Mouse (Mus musculus) forebrain, embryonic 14.5 days (tissue): ENCODE results near the gene 1700012B07Rik. TPM values are rescaled to one million over a fixed set of nuclear protein-coding genes. Genes with fewer than 3 reads are reported as not detected.

Source experiments
- ATAC-seq: fragments of 200-750 bp; cut with Nextera tagmentation; 2 replicates; pipeline ENCODE4 v1.8.0; 2017; ENCODE audit warnings: mild to moderate bottlenecking, moderate library complexity
- DNase-seq: peaks from one replicate; pipeline ENCODE4 v3.0.0-alpha.2; 2015; ENCODE audit warnings: low spot score
- H3K27ac ChIP-seq: fragments of 300-500 bp; sonication (generic); 2 replicates; pipeline ENCODE4 v1.5.1; 2014; ENCODE audit warnings: low read depth, mild to moderate bottlenecking, control low read depth, low read length, moderate library complexity
- H3K27me3 ChIP-seq: fragments of 300-500 bp; sonication (generic); replicated peaks from 2 replicates; pipeline ENCODE4 v1.6.1; 2014; ENCODE audit warnings: low read length, control low read depth, mixed read lengths; ENCODE audit not compliant: control insufficient read depth, insufficient read depth
- H3K36me3 ChIP-seq: fragments of 300-500 bp; sonication (generic); 2 replicates; pipeline ENCODE4 v1.6.1; 2014; ENCODE audit warnings: low read length, control low read depth; ENCODE audit not compliant: control insufficient read depth, insufficient read depth
- H3K4me1 ChIP-seq: fragments of 300-500 bp; sonication (generic); 2 replicates; pipeline ENCODE4 v1.6.1; 2014; ENCODE audit warnings: antibody characterized with exemption, low read length, control low read depth; ENCODE audit not compliant: control insufficient read depth, insufficient read depth
- H3K4me2 ChIP-seq: fragments of 300-500 bp; sonication (generic); 2 replicates; pipeline ENCODE4 v1.6.1; 2014; ENCODE audit warnings: mild to moderate bottlenecking, control low read depth, low read length
- H3K4me3 ChIP-seq: fragments of 300-500 bp; sonication (generic); 2 replicates; pipeline ENCODE4 v1.5.1; 2014; ENCODE audit warnings: low read depth, low read length, control low read depth
- H3K9ac ChIP-seq: fragments of 300-500 bp; sonication (generic); 2 replicates; pipeline ENCODE4 v1.6.1; 2014; ENCODE audit warnings: mild to moderate bottlenecking, low read length, control low read depth, moderate library complexity
- H3K9me3 ChIP-seq: fragments of 300-500 bp; sonication (generic); replicated peaks from 2 replicates; pipeline ENCODE4 v1.6.1; 2016; ENCODE audit warnings: low read length, control low read depth, mixed read lengths; ENCODE audit not compliant: control insufficient read depth
- WGBS: fragments of 180-500 bp; shearing (Covaris S2); extraction: QIAGEN DNeasy Blood & Tissue Kit; methylation state at CpG from one replicate; pipeline ENCODE4 v1.1.7; 2014; 5-methylcytosine and 5-hydroxymethylcytosine counted together
- polyA plus RNA-seq: library from polyadenylated mRNA; unstranded; fragments of >200 nt; fragmentation: Nextera tagmentation; extraction: Ambion mirVana; gene quantifications from 2 replicates; pipeline ENCODE4 v1.2.1, GENCODE M21; 2014

The 1700012B07Rik gene
- polyA plus RNA-seq, 1 experiment from 2014 or later, result not detected

DNA sequence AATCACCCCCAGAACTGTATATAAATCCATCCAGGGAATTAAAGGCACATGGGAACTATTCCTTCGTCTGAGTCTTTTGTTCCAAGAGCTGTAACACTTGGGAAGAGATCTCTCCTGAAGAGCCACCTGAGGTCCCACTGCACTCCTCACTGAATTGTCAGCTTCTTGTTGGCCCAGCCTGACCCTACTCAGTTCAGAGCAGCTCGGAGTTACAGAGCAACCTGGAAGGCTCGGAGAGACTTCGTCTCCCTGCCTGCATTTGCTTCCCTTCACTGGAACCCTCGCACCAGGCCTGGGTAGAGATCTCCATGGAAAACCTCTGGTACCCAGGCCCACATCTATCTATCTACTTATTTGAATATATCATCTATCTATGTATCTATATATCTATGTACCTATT lies 40.0 kb upstream of the 1700012B07Rik start:
- DNase-seq (no peak), ATAC-seq (no peak)
- Histone ChIP-seq H3K4me2 (no peak overlapping the region), H3K9me3 (no peaks in the 10 kb centered on the region), H3K4me1 (no peaks in the 10 kb centered on the region), H3K36me3 (no peaks in the 10 kb centered on the region), H3K9ac (no peak overlapping the region), H3K27ac (no peak overlapping the region), H3K4me3 (no peak overlapping the region), H3K27me3 (no peaks in the 10 kb centered on the region)
- 83% methylated on average over 5 of the region's 5 CpGs for whole genome bisulfite sequencing

DNA sequence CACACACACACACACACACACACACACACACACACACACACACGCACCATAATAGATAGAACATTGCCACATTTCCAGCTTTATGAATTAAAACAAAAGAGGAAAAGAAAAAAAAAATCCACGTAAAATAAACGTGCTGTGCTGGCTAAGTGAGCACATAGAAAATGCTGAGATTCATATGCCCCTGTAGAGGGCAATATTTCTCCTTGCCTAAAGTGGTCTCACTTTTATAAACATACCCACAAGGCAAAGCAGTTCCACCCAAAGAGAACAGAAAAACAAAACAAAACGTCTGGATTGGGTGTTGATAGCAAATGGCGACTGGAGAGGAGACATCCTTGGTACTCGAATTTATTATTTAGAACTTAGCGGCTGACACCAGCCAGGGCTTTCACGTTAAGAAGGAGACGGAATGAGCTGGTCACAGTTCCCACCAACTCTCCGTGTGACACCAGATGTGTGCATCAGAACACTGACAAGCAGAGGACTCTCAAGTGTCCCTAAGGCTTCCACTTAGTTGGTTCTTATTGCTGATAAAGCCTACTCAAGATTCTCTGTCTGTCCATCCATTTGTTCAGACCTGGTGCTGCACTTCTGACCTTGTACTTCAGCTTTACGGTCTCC lies 38.8 kb upstream of the 1700012B07Rik start:
- ATAC-seq (no peak), DNase-seq (no peak)
- 84% methylated on average over 11 of the region's 11 CpGs for WGBS
- H3K36me3 ChIP-seq, result no peaks in the 10 kb centered on the region
- H3K9me3 ChIP-seq, result no peaks in the 10 kb centered on the region
- no peaks in the 10 kb centered on the region for H3K27me3 ChIP-seq
- H3K4me3 ChIP-seq, result no peak overlapping the region
- no peaks in the 10 kb centered on the region for H3K4me1 ChIP-seq
- H3K27ac ChIP-seq, result no peak overlapping the region
- H3K4me2 ChIP-seq, result no peak overlapping the region
- no peak overlapping the region for H3K9ac ChIP-seq

DNA sequence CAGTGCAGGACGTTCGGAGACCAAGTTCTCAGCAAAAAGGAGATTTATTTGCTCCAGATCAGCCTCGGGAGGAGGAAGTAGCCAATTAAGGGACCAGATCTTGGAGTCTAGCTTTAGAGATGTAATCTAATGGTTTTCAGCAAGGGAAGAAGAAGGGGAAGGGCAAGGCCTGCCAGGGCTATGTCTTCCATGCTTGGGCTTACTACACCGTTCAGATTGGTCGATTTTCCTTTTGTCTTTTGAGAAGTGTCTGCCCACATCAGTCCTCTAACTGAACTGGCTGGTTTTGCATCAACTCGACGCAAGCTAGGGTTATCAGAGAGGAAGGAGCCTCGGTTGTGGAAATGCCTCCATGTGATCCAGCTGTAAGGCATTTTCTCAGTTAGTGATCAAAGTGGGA lies 37.7 kb upstream of the 1700012B07Rik start:
- H3K27ac ChIP-seq, result no peak overlapping the region
- DNase-seq (no peak), ATAC-seq (no peak)
- no peaks in the 10 kb centered on the region for H3K27me3 ChIP-seq
- no peaks in the 10 kb centered on the region for H3K36me3 ChIP-seq
- no peak overlapping the region for H3K4me3 ChIP-seq
- no peak overlapping the region for H3K4me2 ChIP-seq
- WGBS, result 88% methylated on average over 8 of the region's 8 CpGs
- H3K4me1 ChIP-seq, result no peaks in the 10 kb centered on the region
- H3K9me3 ChIP-seq, result no peaks in the 10 kb centered on the region
- no peak overlapping the region for H3K9ac ChIP-seq

DNA sequence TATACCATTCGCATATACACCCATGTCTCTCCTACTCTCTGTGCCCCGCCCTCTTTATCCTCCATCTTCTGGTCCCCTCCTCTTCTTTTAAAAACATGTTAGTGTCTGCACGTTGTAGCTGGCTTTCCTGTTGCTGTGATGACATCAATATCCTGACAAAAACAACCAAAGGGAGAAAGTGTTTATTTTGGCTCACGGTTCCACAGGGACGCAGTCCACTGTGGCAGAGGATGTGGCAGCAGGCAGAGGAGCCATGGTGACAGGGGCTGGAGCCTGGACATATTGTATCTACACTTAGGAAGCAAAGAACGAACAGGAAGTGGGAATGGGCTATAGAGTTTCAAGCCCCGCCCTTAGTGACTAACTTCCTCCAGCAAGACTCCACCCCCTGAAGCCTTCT lies 36.1 kb upstream of the 1700012B07Rik start:
- no peak overlapping the region for H3K4me2 ChIP-seq
- no peak for DNase-seq
- H3K4me1 ChIP-seq, result no peaks in the 10 kb centered on the region
- H3K27ac ChIP-seq, result no peak overlapping the region
- H3K9me3 ChIP-seq, result no peaks in the 10 kb centered on the region
- no peak for ATAC-seq
- WGBS, result 93% methylated on average over 7 of the region's 7 CpGs
- no peaks in the 10 kb centered on the region for H3K27me3 ChIP-seq
- no peak overlapping the region for H3K4me3 ChIP-seq
- H3K36me3 ChIP-seq, result no peaks in the 10 kb centered on the region
- no peak overlapping the region for H3K9ac ChIP-seq

DNA sequence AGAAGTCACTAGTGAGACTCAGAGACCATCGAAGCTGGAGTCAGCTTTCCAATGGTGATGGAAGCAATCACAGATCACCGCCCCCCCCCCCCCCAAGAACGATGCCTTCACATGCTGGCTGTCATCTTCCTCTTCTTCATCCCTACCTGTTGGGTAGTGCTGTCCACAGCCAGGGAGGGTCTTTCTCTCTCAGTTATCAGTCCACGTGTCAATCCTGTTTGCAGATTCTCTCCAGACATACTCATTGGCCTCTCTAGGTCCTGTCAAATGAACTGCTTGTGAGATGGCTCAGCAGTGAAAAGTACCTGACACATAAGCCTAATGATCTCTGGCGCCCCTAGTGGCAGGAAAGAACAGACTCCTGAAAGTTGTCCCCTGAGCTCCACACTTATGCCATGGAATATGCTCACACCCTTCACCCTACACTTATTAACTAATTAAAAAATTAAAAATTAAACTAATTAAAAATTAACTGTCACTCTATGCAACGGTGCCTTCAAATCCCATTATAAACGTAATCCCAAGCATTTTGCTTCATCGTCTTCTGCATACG lies 35.4 kb upstream of the 1700012B07Rik start:
- Histone ChIP-seq H3K27me3 (no peaks in the 10 kb centered on the region), H3K4me2 (no peak overlapping the region), H3K4me1 (no peaks in the 10 kb centered on the region), H3K27ac (no peak overlapping the region), H3K36me3 (no peaks in the 10 kb centered on the region), H3K9me3 (no peaks in the 10 kb centered on the region), H3K9ac (no peak overlapping the region), H3K4me3 (no peak overlapping the region)
- DNase-seq (peak; percentile 70), ATAC-seq (peak; percentile 57)
- 67% methylated on average over 9 of the region's 9 CpGs for WGBS

DNA sequence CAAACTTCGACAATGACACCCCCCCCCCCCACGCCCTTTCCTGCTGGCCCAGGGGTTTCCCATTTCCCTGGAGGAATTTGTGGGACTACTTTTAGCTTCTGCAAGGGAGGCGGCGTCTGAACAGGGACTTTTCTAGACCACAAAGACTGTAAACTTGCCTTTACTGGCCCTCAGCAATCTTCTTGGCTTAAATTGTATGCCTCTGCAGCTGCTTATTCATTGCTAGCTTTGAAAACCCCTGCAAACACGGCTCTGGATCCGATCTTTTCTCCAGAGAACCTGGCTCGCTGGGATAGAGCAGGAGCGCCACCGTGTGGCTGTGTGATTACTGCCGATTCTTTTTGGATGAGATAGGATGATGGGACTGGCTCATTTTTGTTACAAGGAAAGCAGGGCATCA lies 32.7 kb upstream of the 1700012B07Rik start:
- no peak overlapping the region for H3K27ac ChIP-seq
- no peak overlapping the region for H3K9ac ChIP-seq
- H3K4me1 ChIP-seq, result no peaks in the 10 kb centered on the region
- no peak overlapping the region for H3K4me3 ChIP-seq
- no peaks in the 10 kb centered on the region for H3K9me3 ChIP-seq
- H3K36me3 ChIP-seq, result no peaks in the 10 kb centered on the region
- ATAC-seq, result peak; percentile 69
- DNase-seq, result peak; percentile 95
- H3K4me2 ChIP-seq, result peak overlapping the region; percentile 23
- WGBS, result 9% methylated on average over 10 of the region's 10 CpGs
- H3K27me3 ChIP-seq, result no peaks in the 10 kb centered on the region

DNA sequence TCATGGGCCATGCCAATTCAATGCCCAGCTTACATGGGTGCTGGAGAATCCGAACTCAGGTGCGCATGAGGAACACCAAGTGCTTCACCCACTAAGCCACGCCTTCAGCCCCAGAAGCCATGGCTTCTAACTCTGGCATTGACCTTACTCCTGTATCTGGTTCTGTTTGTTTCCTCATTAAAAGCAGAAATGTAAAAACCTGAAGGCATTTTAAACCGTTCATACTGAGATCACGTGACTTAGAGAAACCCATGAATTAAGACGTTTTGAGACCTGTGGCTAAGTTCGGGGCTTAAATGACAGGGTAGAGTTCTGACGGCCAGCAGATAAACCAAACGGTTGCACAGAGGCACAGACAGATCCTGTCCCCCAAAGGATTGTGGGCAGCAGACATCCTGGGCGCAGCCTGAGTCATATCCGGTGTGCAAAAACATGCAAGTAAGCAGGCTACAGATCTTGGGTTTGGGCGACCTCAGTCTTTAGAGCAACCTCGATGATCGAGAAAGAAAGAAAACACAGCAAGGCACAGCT lies 32.2 kb upstream of the 1700012B07Rik start:
- no peaks in the 10 kb centered on the region for H3K27me3 ChIP-seq
- H3K27ac ChIP-seq, result no peak overlapping the region
- H3K4me1 ChIP-seq, result no peaks in the 10 kb centered on the region
- H3K9ac ChIP-seq, result no peak overlapping the region
- no peak overlapping the region for H3K4me3 ChIP-seq
- ATAC-seq, result no peak
- no peaks in the 10 kb centered on the region for H3K9me3 ChIP-seq
- 71% methylated on average over 14 of the region's 14 CpGs for WGBS
- H3K4me2 ChIP-seq, result peak overlapping the region; percentile 23
- DNase-seq, result no peak
- H3K36me3 ChIP-seq, result no peaks in the 10 kb centered on the region

DNA sequence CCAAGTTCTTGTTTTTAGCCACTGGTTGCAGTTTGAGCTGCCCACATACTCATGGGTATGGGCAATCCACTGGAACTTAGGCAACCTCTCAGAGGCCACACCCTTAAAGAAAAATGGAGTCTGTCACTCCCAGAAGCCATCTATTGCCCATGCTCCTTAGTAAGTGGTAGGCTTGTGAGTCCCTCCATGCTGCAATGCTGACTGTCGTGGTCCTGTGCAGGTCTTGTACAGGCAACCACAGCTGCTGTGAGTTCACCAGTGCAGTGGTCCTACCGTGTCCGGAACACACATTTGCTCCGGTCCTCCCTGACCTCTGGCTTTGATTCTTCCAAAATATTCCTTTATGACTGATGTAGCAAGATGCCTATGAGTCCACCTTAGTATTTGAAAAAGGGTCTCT lies 31.6 kb upstream of the 1700012B07Rik start:
- no peak overlapping the region for H3K9ac ChIP-seq
- WGBS, result 94% methylated on average over 4 of the region's 4 CpGs
- H3K4me2 ChIP-seq, result no peak overlapping the region
- no peaks in the 10 kb centered on the region for H3K36me3 ChIP-seq
- H3K4me3 ChIP-seq, result no peak overlapping the region
- H3K4me1 ChIP-seq, result no peaks in the 10 kb centered on the region
- no peak for ATAC-seq
- no peaks in the 10 kb centered on the region for H3K9me3 ChIP-seq
- H3K27me3 ChIP-seq, result no peaks in the 10 kb centered on the region
- DNase-seq, result no peak
- H3K27ac ChIP-seq, result no peak overlapping the region

DNA sequence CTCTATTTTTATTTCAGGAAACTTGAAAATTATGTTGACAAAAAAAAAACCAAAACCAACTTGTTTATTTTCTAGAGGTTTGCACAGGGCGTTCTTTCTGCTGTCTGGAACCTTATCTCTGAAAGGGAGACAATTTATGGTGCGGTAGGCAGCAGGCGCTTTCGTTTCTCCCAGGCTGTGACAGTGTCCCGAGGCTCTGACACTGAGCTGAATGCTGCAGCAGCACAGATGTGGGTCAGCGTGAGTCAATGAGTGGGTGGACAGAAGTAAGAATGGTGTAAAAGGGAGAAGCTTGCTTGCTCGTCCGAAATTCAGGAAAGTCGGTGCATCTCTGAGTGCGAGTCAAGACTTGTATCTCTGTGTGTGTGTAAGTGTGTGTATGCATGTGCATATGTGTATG lies 29.2 kb upstream of the 1700012B07Rik start:
- no peaks in the 10 kb centered on the region for H3K4me1 ChIP-seq
- no peaks in the 10 kb centered on the region for H3K36me3 ChIP-seq
- no peak overlapping the region for H3K4me2 ChIP-seq
- H3K9ac ChIP-seq, result no peak overlapping the region
- no peaks in the 10 kb centered on the region for H3K9me3 ChIP-seq
- ATAC-seq (no peak), DNase-seq (no peak)
- 92% methylated on average over 10 of the region's 10 CpGs for WGBS
- H3K27me3 ChIP-seq, result no peaks in the 10 kb centered on the region
- H3K27ac ChIP-seq, result no peak overlapping the region
- H3K4me3 ChIP-seq, result no peak overlapping the region
